Mouse (Mus musculus) bone marrow, adult 2 months (tissue): Measurements from ENCODE around the gene Cacng6. TPM values are rescaled to one million over a fixed set of nuclear protein-coding genes. Genes with fewer than 3 reads are reported as not detected.

ENCODE experiments used
- H3K27ac ChIP-seq: fragments of 200-500 bp; 2 replicates; pipeline ENCODE4 v1.5.1; 2012; ENCODE audit warnings: low read depth, mild to moderate bottlenecking, control low read depth, inconsistent platforms, low read length; ENCODE audit not compliant: control insufficient read depth, poor library complexity, insufficient read depth
- H3K4me1 ChIP-seq: fragments of 200-500 bp; 2 replicates; pipeline ENCODE4 v1.6.1; 2011; ENCODE audit warnings: low read length; ENCODE audit not compliant: control insufficient read depth, insufficient read depth
- H3K4me3 ChIP-seq: fragments of 200-500 bp; replicated peaks from 2 replicates; pipeline ENCODE3; 2011; ENCODE audit warnings: mild to moderate bottlenecking, low read depth, low read length, control low read depth; ENCODE audit not compliant: control insufficient read depth
- CTCF ChIP-seq: fragments of 200-500 bp; IDR thresholded peaks from 2 replicates; pipeline ENCODE4 v1.5.1; 2011; ENCODE audit warnings: low read length, control low read depth; ENCODE audit not compliant: control insufficient read depth, insufficient read depth
- POLR2A ChIP-seq: fragments of 200-500 bp; IDR thresholded peaks from 2 replicates; pipeline ENCODE4 v1.6.1; 2011; ENCODE audit warnings: low read depth, mild to moderate bottlenecking, control low read depth, low read length, borderline replicate concordance; ENCODE audit not compliant: control insufficient read depth
- WGBS: fragments of 180-500 bp; shearing (Covaris S2); methylation state at CpG from one replicate; pipeline ENCODE4 v1.1.7; 2018; 5-methylcytosine and 5-hydroxymethylcytosine counted together
- polyA plus RNA-seq: library from polyadenylated mRNA; stranded (reverse); fragments of >200 nt; gene quantifications from 2 replicates; pipeline ENCODE4 v1.2.4, GENCODE M21; 2011; ENCODE audit warnings: low replicate concordance; ENCODE audit not compliant: missing spikeins, insufficient read depth, insufficient read length

The Cacng6 gene
- polyA plus RNA-seq, 1 experiment = not detected

- Histone ChIP-seq H3K27ac (no peak overlapping the region), H3K4me3 (no peak overlapping the region), H3K4me1 (no peaks in the 10 kb centered on the region; the same call in 1 of the 2 replicates)
- WGBS = 19% methylated on average over 6 of the region's 6 CpGs
- TF ChIP-seq POLR2A (no peak), CTCF (no peak)
Measured at GRCm38 (mm10) chr7:3481948-3482608, 58.1 kb downstream of the Cacng6 start.

Other genes starting within 250 kb of the Cacng6 start
- gene Nlrp12, start 174.5 kb upstream of the Cacng6 start, polyA plus RNA-seq = 1.2 and 7.9 TPM in 2 replicates
- 8.6 and 19.7 TPM in 2 replicates for gene Myadm, start 135.1 kb upstream of the Cacng6 start, polyA plus RNA-seq
- 1.1 and 3.2 TPM in 2 replicates for gene Prkcg, start 135.0 kb upstream of the Cacng6 start, polyA plus RNA-seq
- 0.74 and 2.0 TPM in 2 replicates for gene Cacng7, start 91.2 kb upstream of the Cacng6 start, polyA plus RNA-seq
- gene Cacng8, start 33.5 kb upstream of the Cacng6 start, polyA plus RNA-seq = not detected in 2 replicates
- gene Tarm1, start 78.4 kb downstream of the Cacng6 start, polyA plus RNA-seq = 7.8 and 11.9 TPM in 2 replicates
- 1.1 TPM in 1 of 2 replicates, not detected in the other for gene Oscar, start 192.0 kb downstream of the Cacng6 start, polyA plus RNA-seq
- gene Ndufa3, start 193.2 kb downstream of the Cacng6 start, polyA plus RNA-seq = 372 and 377 TPM in 2 replicates
- 12.2 and 42.0 TPM in 2 replicates for gene Tfpt, start 205.7 kb downstream of the Cacng6 start, polyA plus RNA-seq
- 26.4 and 45.2 TPM in 2 replicates for gene Prpf31, start 205.8 kb downstream of the Cacng6 start, polyA plus RNA-seq
- gene Cnot3, start 221.1 kb downstream of the Cacng6 start, polyA plus RNA-seq = 72.1 and 112 TPM in 2 replicates
- 5.5 and 9.8 TPM in 2 replicates for gene Leng1, start 241.6 kb downstream of the Cacng6 start, polyA plus RNA-seq